Mouse (Mus musculus): ENCODE results near the gene Tmco4.

GRCm38 (mm10) chr4:139007353-139007752 is 34.7 kb downstream of the Tmco4 start:
- no peak for TF ChIP-seq CTCF (IDR thresholded peaks at IDR 0.05; ENCODE audit: low read depth)
- TF ChIP-seq EP300 (IDR thresholded peaks at IDR 0.05; ENCODE audit: low read depth): no peak
